Mouse (Mus musculus): ENCODE measurements at regions not wholly inside any gene's neighbourhood (a gene's known extent, or its start where the extent isn't known, plus 50 kb on each side); places are given as distances from the start of the nearest gene placed in this dataset.
A peak's percentile ranks its signal among the peaks of the same experiment; 100 is the strongest.

- TF ChIP-seq CTCF (IDR thresholded peaks at IDR 0.05) = peak; percentile 61
- H3K9me3 ChIP-seq (ENCODE audit: low read length) = no peaks in the 10 kb centered on the region
- H3K4me1 ChIP-seq (ENCODE audit: insufficient read depth, low read length) = no peaks in the 10 kb centered on the region
- WGBS = 57% methylated on average over 5 of the region's 5 CpGs
- no peaks in the 10 kb centered on the region for H3K27me3 ChIP-seq (ENCODE audit: insufficient read depth, low read length)
- DNase-seq (ENCODE audit: low spot score) = peak; percentile 53
- no peak for ATAC-seq (ENCODE audit: low FRiP score)
- H3K27ac ChIP-seq (ENCODE audit: low read depth, low read length) = no peak overlapping the region
- H3K9ac ChIP-seq (replicated peaks; ENCODE audit: low read length, poor library complexity, severe bottlenecking) = no peak overlapping the region
- H3K36me3 ChIP-seq (ENCODE audit: insufficient read depth, low read length) = no peaks in the 10 kb centered on the region
- H3K4me3 ChIP-seq (ENCODE audit: low read depth, low read length) = no peak overlapping the region
- H3K4me2 ChIP-seq (ENCODE audit: low read depth, low read length, poor library complexity, severe bottlenecking) = no peak overlapping the region
Measured at GRCm38 (mm10) chr4:79052723-79053122, 841.0 kb upstream of the Ptprd start.
